ENCODE assay signal across 9 mouse cellular contexts in genomic region chr11:67482217-67482760, GRCm38 (mm10). TPM values are rescaled to one million over a fixed set of nuclear protein-coding genes. Genes with fewer than 3 reads are reported as not detected.
DNase-seq lines count a peak whose midpoint lies in the region; ATAC-seq and TF ChIP-seq lines count a peak whose summit lies in the region.
"Had no signal": no experiment of that assay in that cellular context is flagged by ENCODE, and none has a peak within 500 bp of the region (broad histone marks: within the 10 kb centered on the region; RNA-seq: fewer than 3 reads in every experiment).

No protein-coding gene starts in this region.

- intact Hi-C loops in gastrocnemius, adult 2 months (cut with DNase I): no loop called here

- no peak overlapping the region for H3K27ac ChIP-seq in hindbrain, embryonic 16.5 days (ENCODE audit: low read depth, low read length)
- H3K27ac ChIP-seq in hindbrain, embryonic 12.5 days: no peak overlapping the region
- peak overlapping the region; percentile 58 for H3K27ac ChIP-seq in bone marrow, adult 2 months (ENCODE audit: control insufficient read depth, insufficient read depth, low read depth, low read length, poor library complexity)
- H3K27ac ChIP-seq in gastrocnemius, adult 2 months: peak overlapping the region; percentile 53
- H3K27ac ChIP-seq: neural tube, embryonic 12.5 days had no signal

- no peak overlapping the region for H3K9ac ChIP-seq in hindbrain, embryonic 16.5 days (ENCODE audit: low read depth, low read length)
- H3K9ac ChIP-seq in hindbrain, embryonic 12.5 days: no peak overlapping the region
- H3K9ac ChIP-seq: neural tube, embryonic 12.5 days had no signal

- no peak for TF ChIP-seq POLR2A in bone marrow, adult 2 months (IDR thresholded peaks at IDR 0.05; ENCODE audit: borderline replicate concordance, control insufficient read depth, low read depth, low read length)

- 65% methylated on average over 9 of the region's 9 CpGs for WGBS in hindbrain, embryonic 16.5 days
- 64% methylated on average over 9 of the region's 9 CpGs for WGBS in hindbrain, embryonic 12.5 days
- WGBS in bone marrow, adult 2 months: 27% methylated on average over 9 of the region's 9 CpGs

- H3K27me3 ChIP-seq in hindbrain, embryonic 16.5 days (replicated peaks; ENCODE audit: control insufficient read depth, insufficient read depth, low read length): no peaks in the 10 kb centered on the region
- no peaks in the 10 kb centered on the region for H3K27me3 ChIP-seq in hindbrain, embryonic 12.5 days
- H3K27me3 ChIP-seq: neural tube, embryonic 12.5 days had no signal

- no peak overlapping the region for H3K4me3 ChIP-seq in hindbrain, embryonic 16.5 days (ENCODE audit: low read length)
- H3K4me3 ChIP-seq in hindbrain, embryonic 12.5 days: no peak overlapping the region
- H3K4me3 ChIP-seq in bone marrow, adult 2 months (replicated peaks; ENCODE audit: control insufficient read depth, low read depth, low read length): no peak overlapping the region
- H3K4me3 ChIP-seq in gastrocnemius, adult 2 months: no peak overlapping the region
- H3K4me3 ChIP-seq: neural tube, embryonic 12.5 days had no signal

- TF ChIP-seq CTCF in bone marrow, adult 2 months (IDR thresholded peaks at IDR 0.05; ENCODE audit: control insufficient read depth, insufficient read depth, low read length): no peak
- TF ChIP-seq CTCF in gastrocnemius, adult 2 months (IDR thresholded peaks at IDR 0.05): no peak

- no peaks in the 10 kb centered on the region for H3K4me1 ChIP-seq in hindbrain, embryonic 16.5 days (ENCODE audit: control insufficient read depth, insufficient read depth, low read depth, low read length)
- H3K4me1 ChIP-seq in hindbrain, embryonic 12.5 days: no peaks in the 10 kb centered on the region
- H3K4me1 ChIP-seq in bone marrow, adult 2 months (ENCODE audit: control insufficient read depth, insufficient read depth, low read length): peaks cover 9% of the 10 kb centered on the region
- H3K4me1 ChIP-seq: neural tube, embryonic 12.5 days had no signal

- no peak overlapping the region for H3K4me2 ChIP-seq in hindbrain, embryonic 16.5 days (ENCODE audit: low read length)
- no peak overlapping the region for H3K4me2 ChIP-seq in hindbrain, embryonic 12.5 days (replicated peaks)
- H3K4me2 ChIP-seq: neural tube, embryonic 12.5 days had no signal

- peak; percentile 76 for DNase-seq in gastrocnemius, adult 2 months
- DNase-seq in layer of hippocampus, postnatal 36 days: peak; percentile 37 to 42
- DNase-seq in right cerebral cortex, adult 18-20 months: peak; percentile 62
- no peak for DNase-seq in thymus, postnatal 36 days
- no peak for DNase-seq in embryo, embryonic 9.5 days (ENCODE audit: extremely low spot score)

- ATAC-seq in hindbrain, embryonic 16.5 days: peak; percentile 54; the same call in 1 of the 2 replicates
- ATAC-seq in hindbrain, embryonic 12.5 days (ENCODE audit: low FRiP score): no peak

- no peaks in the 10 kb centered on the region for H3K9me3 ChIP-seq in hindbrain, embryonic 16.5 days (ENCODE audit: control insufficient read depth, low read length)
- H3K9me3 ChIP-seq in hindbrain, embryonic 12.5 days (replicated peaks): no peaks in the 10 kb centered on the region
- H3K9me3 ChIP-seq: neural tube, embryonic 12.5 days had no signal

- H3K36me3 ChIP-seq in hindbrain, embryonic 16.5 days (ENCODE audit: control insufficient read depth, insufficient read depth, low read length): no peaks in the 10 kb centered on the region
- H3K36me3 ChIP-seq in hindbrain, embryonic 12.5 days: no peaks in the 10 kb centered on the region
- H3K36me3 ChIP-seq: neural tube, embryonic 12.5 days had no signal

RNA-seq across cellular contexts. Expression of gene Gas7, which starts 27.1 kb away (rescaled TPM):
- polyA plus RNA-seq in hindbrain, embryonic 16.5 days (2015; fragmentation: Nextera tagmentation; extraction: Ambion mirVana): 31.0 and 34.8 TPM in 2 replicates
- 3.8 and 4.1 TPM in 2 replicates for polyA plus RNA-seq in hindbrain, embryonic 12.5 days (2016; fragmentation: Nextera tagmentation; extraction: Ambion mirVana)
- polyA plus RNA-seq in bone marrow, adult 2 months (2011; ENCODE audit: insufficient read depth, insufficient read length, low replicate concordance, missing spikeins): 13.8 and 18.1 TPM in 2 replicates
- total RNA-seq in gastrocnemius, adult 2 months (2021): 1 to 10 TPM; 6.8 to 8.5 TPM
- 100 to 1,000 TPM; 398 to 444 TPM for total RNA-seq in layer of hippocampus, postnatal 36 days (2021)

Comparison
In these comparisons a context has a peak if more than half of its experiments do, and no peak if none do; other contexts are left out.
1. H3K27ac ChIP-seq: peak in bone marrow, adult 2 months (single experiment) and gastrocnemius, adult 2 months (single experiment); none in hindbrain, embryonic 16.5 days (single experiment) and hindbrain, embryonic 12.5 days (single experiment).
2. DNase-seq: peak in gastrocnemius, adult 2 months (single experiment), layer of hippocampus, postnatal 36 days (2 of 2) and right cerebral cortex, adult 18-20 months (single experiment); none in thymus, postnatal 36 days (0 of 2) and embryo, embryonic 9.5 days (single experiment).